In genomic region chr5:115708930-115709329, GRCm38 (mm10) we compare ENCODE assay signal across 17 mouse cellular contexts. TPM values are rescaled to one million over a fixed set of nuclear protein-coding genes. Genes with fewer than 3 reads are reported as not detected.
DNase-seq lines count a peak whose midpoint lies in the region.
"Had no signal": no experiment of that assay in that cellular context is flagged by ENCODE, and none has a peak within 500 bp of the region (broad histone marks: within the 10 kb centered on the region; RNA-seq: fewer than 3 reads in every experiment).

No protein-coding gene starts in this region.

- peak; percentile 60 for DNase-seq in cerebellum, adult 9-10 months
- no peak for DNase-seq in cerebellum, adult 11-12 months
- peak; percentile 33 for DNase-seq in heart, adult 11 months
- DNase-seq in heart, adult 8-10 months (ENCODE audit: low spot score), result no peak
- peak; percentile 20 for DNase-seq in ZHBTc4 (ENCODE audit: low read depth, low spot score)
- peak; percentile 19 for DNase-seq in brain, adult 2 months (ENCODE audit: low read depth, low spot score)
- DNase-seq in urinary bladder, postnatal 36 days (ENCODE audit: low spot score in 2 of 2), result no peak
- no peak for DNase-seq in layer of hippocampus, adult 18-20 months (ENCODE audit: low spot score in 2 of 2)
- DNase-seq: adrenal gland, adult 2 months; adrenal gland, adult 8-10 months; adrenal gland, postnatal 10 days; adrenal gland, postnatal 14 days; adrenal gland, postnatal 25 days; adrenal gland, postnatal 36 days; B cell, adult 2 months; cerebellum, adult 11 months; cerebellum, adult 8-10 months had no signal

RNA-seq across cellular contexts. Expression of gene Bicdl1, which starts 22.5 kb away (rescaled TPM):
- 1 to 10 TPM; 6.2 to 8.9 (median 8.3) TPM for total RNA-seq in heart, adult 8-10 months (2022)
- 100 to 1,000 TPM; 131 to 139 TPM for total RNA-seq in layer of hippocampus, adult 18-20 months (2021)

Comparison
In these comparisons a context has a peak if more than half of its experiments do, and no peak if none do; other contexts are left out.
1. DNase-seq: peak in cerebellum, adult 9-10 months (single experiment), heart, adult 11 months (single experiment), ZHBTc4 (single experiment) and brain, adult 2 months (single experiment); none in cerebellum, adult 11-12 months (single experiment), heart, adult 8-10 months (single experiment), urinary bladder, postnatal 36 days (0 of 2) and layer of hippocampus, adult 18-20 months (0 of 2).
2. RNA of gene Bicdl1, which starts 22.5 kb away (total RNA-seq): 131 to 139 TPM in layer of hippocampus, adult 18-20 months; 6.2 to 8.9 TPM in heart, adult 8-10 months; every median in the first group is over 10 times any median in the second.